In the genomic region with DNA sequence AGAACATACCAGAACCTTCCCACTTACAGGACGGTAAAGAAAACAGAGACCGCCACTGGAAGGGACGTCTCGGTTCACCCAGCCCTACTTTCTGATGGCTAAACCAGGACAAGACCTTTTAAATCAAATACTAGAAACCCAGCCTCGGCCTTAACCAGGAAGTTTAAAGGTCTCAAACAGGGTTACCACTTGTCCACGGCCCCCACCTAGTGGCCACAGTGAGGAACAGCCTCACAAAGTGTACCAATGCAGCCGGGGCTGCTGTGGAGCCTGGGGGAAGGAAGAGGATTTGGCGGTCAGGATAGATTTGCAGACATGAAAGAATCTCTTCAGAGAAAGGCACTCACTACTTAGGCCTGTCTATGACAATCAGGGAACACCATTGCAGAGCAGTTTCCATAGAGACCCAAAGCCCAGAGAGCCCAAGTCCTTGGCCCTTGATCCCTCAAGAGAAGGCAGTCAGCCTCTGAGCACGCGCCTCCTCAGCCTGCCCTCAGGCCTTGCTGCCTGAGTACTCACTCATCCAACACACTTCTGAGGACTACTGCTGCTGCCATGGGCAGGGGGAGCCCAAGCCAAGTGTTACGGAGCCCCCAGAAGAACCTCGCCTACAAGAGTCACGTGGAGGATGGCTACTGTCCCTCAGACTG, we compare ENCODE assay signal across 10 mouse cellular contexts. TPM values are rescaled to one million over a fixed set of nuclear protein-coding genes. Genes with fewer than 3 reads are reported as not detected.
A peak's percentile ranks its signal among the peaks of the same experiment; 100 is the strongest.
DNase-seq lines count a peak whose midpoint lies in the region; ATAC-seq and TF ChIP-seq lines count a peak whose summit lies in the region.
"Had no signal": no experiment of that assay in that cellular context is flagged by ENCODE, and none has a peak within 500 bp of the region (broad histone marks: within the 10 kb centered on the region; RNA-seq: fewer than 3 reads in every experiment).

No protein-coding gene starts in this region.

- no peak overlapping the region for H3K27ac ChIP-seq in liver, embryonic 12.5 days
- H3K27ac ChIP-seq in kidney, adult 2 months (ENCODE audit: insufficient read depth, low read depth, low read length), result peak overlapping the region; percentile 56
- H3K27ac ChIP-seq: embryonic facial prominence, embryonic 13.5 days; midbrain, embryonic 12.5 days had no signal

- TF ChIP-seq CTCF in kidney, adult 2 months (conservative IDR thresholded peaks at IDR 0.05; ENCODE audit: insufficient read depth, insufficient read length, low read depth, low read length), result peak; percentile 93

- H3K4me3 ChIP-seq in liver, embryonic 12.5 days, result no peak overlapping the region
- no peak overlapping the region for H3K4me3 ChIP-seq in kidney, adult 2 months (ENCODE audit: insufficient read depth, low read depth, low read length)
- H3K4me3 ChIP-seq: embryonic facial prominence, embryonic 13.5 days; midbrain, embryonic 12.5 days had no signal

- peaks cover 83% of the 10 kb centered on the region for H3K36me3 ChIP-seq in liver, embryonic 12.5 days
- H3K36me3 ChIP-seq in kidney, adult 2 months (ENCODE audit: control insufficient read depth, insufficient read depth, low read length), result peaks cover 2% of the 10 kb centered on the region

- H3K9ac ChIP-seq in liver, embryonic 12.5 days, result no peak overlapping the region
- H3K9ac ChIP-seq: embryonic facial prominence, embryonic 13.5 days; midbrain, embryonic 12.5 days had no signal

- H3K9me3 ChIP-seq in liver, embryonic 12.5 days (replicated peaks), result no peaks in the 10 kb centered on the region
- H3K9me3 ChIP-seq: embryonic facial prominence, embryonic 13.5 days; midbrain, embryonic 12.5 days had no signal

- no peak overlapping the region for H3K4me2 ChIP-seq in liver, embryonic 12.5 days
- H3K4me2 ChIP-seq: embryonic facial prominence, embryonic 13.5 days; midbrain, embryonic 12.5 days had no signal

- 63% methylated on average over 13 of the region's 13 CpGs for WGBS in liver, embryonic 12.5 days (ENCODE audit: insufficient replicate concordance)
- WGBS in kidney, adult 2 months, result 24% methylated on average over 13 of the region's 13 CpGs

- peak; percentile 77 for DNase-seq in liver
- peak; percentile 53 for DNase-seq in c-Kit-positive CD71-positive TER-119-positive erythroid progenitor cells, embryonic 14.5 days (ENCODE audit: low spot score)
- peak; percentile 81 for DNase-seq in gastrocnemius, postnatal 10 days
- peak; percentile 86 for DNase-seq in kidney, adult 2 months
- DNase-seq in lung, adult 18-20 months, result peak; percentile 69 to 71
- DNase-seq in thymus, postnatal 0 days (ENCODE audit: low spot score), result peak; percentile 84

- no peak; the same call in 1 of the 2 replicates for ATAC-seq in liver, embryonic 12.5 days
- ATAC-seq in neutrophil, adult 5-6 weeks (ENCODE audit: extremely low read depth, insufficient number of reproducible peaks, low FRiP score, poor library complexity, severe bottlenecking), result peak; percentile 81

- H3K27me3 ChIP-seq in liver, embryonic 12.5 days (replicated peaks), result no peaks in the 10 kb centered on the region
- H3K27me3 ChIP-seq in kidney, adult 2 months (replicated peaks; ENCODE audit: control insufficient read depth, insufficient read depth, low read length), result no peaks in the 10 kb centered on the region
- H3K27me3 ChIP-seq: embryonic facial prominence, embryonic 13.5 days; midbrain, embryonic 12.5 days had no signal

- no peak for TF ChIP-seq POLR2A in kidney, adult 2 months (IDR thresholded peaks at IDR 0.05; ENCODE audit: low read depth, low read length)

- peaks cover 33% of the 10 kb centered on the region for H3K4me1 ChIP-seq in liver, embryonic 12.5 days
- peaks cover 39% of the 10 kb centered on the region; the same call in 1 of the 2 replicates for H3K4me1 ChIP-seq in kidney, adult 2 months (ENCODE audit: control insufficient read depth, insufficient read depth, low read length)
- H3K4me1 ChIP-seq: midbrain, embryonic 12.5 days had no signal

RNA-seq across cellular contexts. Expression of a gene that starts 15.4 kb away (rescaled TPM):
- polyA plus RNA-seq in liver, embryonic 12.5 days (2016; fragmentation: Nextera tagmentation; extraction: Ambion mirVana), result 326 and 344 TPM in 2 replicates
- 100 to 1,000 TPM; 427 to 492 TPM for total RNA-seq in gastrocnemius, postnatal 10 days (2021)
- 314 and 444 TPM in 2 replicates for polyA plus RNA-seq in kidney, adult 2 months (2012; rRNA removed)
- total RNA-seq in neutrophil, adult 5-6 weeks (2017), result 111 and 114 TPM in 2 replicates
- polyA plus RNA-seq in thymus, postnatal 0 days (2015; fragmentation: Nextera tagmentation; extraction: Ambion mirVana), result 509 and 526 TPM in 2 replicates

RNA-seq across cellular contexts. Expression of a gene that starts 15.5 kb away (rescaled TPM):
- polyA plus RNA-seq in liver, embryonic 12.5 days (2016; fragmentation: Nextera tagmentation; extraction: Ambion mirVana), result 0.12 TPM in 1 of 2 replicates, not detected in the other
- total RNA-seq in gastrocnemius, postnatal 10 days (2021), result under 1 TPM in 1 of 2 experiments, not detected in 1; 0.27 TPM
- polyA plus RNA-seq in kidney, adult 2 months (2012; rRNA removed), result 0.14 and 0.86 TPM in 2 replicates
- total RNA-seq in neutrophil, adult 5-6 weeks (2017), result 0.23 TPM in 1 of 2 replicates, not detected in the other
- polyA plus RNA-seq in thymus, postnatal 0 days (2015; fragmentation: Nextera tagmentation; extraction: Ambion mirVana), result 8.5 and 9.6 TPM in 2 replicates

RNA-seq across cellular contexts. Expression of a gene that starts 45.1 kb away (rescaled TPM):
- polyA plus RNA-seq in liver, embryonic 12.5 days (2016; fragmentation: Nextera tagmentation; extraction: Ambion mirVana), result 14.7 and 14.9 TPM in 2 replicates
- 10 to 100 TPM; 17.4 to 23.6 TPM for total RNA-seq in gastrocnemius, postnatal 10 days (2021)
- 230 TPM in 2 replicates for polyA plus RNA-seq in kidney, adult 2 months (2012; rRNA removed)
- 5.2 and 6.3 TPM in 2 replicates for total RNA-seq in neutrophil, adult 5-6 weeks (2017)
- 15.7 and 16.7 TPM in 2 replicates for polyA plus RNA-seq in thymus, postnatal 0 days (2015; fragmentation: Nextera tagmentation; extraction: Ambion mirVana)

Comparison
In these comparisons a context has a peak if more than half of its experiments do, and no peak if none do; other contexts are left out.
1. RNA of a gene that starts 45.1 kb away (polyA plus RNA-seq): 230 TPM in kidney, adult 2 months; 15.7 to 16.7 TPM in thymus, postnatal 0 days and 14.7 to 14.9 TPM in liver, embryonic 12.5 days; every median in the first group is over 10 times any median in the second.
2. Peak in every context shown above with its lines, with median percentiles within 50 percentile points of each other: DNase-seq.